42 mouse cellular contexts compared by ENCODE assay signal in the genomic region with DNA sequence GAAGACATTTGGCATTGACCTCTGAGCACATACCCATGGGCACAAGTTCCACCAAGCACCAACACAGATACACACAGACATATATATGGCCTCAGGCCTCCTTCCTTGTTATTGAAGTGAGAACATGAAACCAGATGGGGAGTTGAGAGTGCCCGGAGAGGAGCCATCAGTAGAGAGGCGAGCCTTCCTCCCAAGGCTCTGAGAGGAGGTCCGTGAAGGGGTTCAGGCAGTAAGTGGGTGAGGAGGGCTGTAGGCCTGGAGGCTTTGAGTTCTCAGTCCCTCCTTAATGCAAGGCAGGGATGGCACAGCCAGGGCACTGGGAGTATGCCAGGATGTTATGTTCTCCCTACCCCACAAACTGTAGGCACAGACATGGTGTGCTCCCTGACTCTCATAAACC. TPM values are rescaled to one million over a fixed set of nuclear protein-coding genes. Genes with fewer than 3 reads are reported as not detected.
"Had no signal": no experiment of that assay in that cellular context is flagged by ENCODE, and none has a peak within 500 bp of the region (broad histone marks: within the 10 kb centered on the region; RNA-seq: fewer than 3 reads in every experiment).

No protein-coding gene starts in this region.

RNA-seq across cellular contexts. Expression of gene Tex101, which starts 16.2 kb away (rescaled TPM):
- total RNA-seq: heart, postnatal 10 days; heart, postnatal 14 days; heart, postnatal 25 days; heart, postnatal 36 days; heart, postnatal 4 days; hematopoietic stem cell, adult 5-6 weeks; hindbrain, postnatal 0 days; layer of hippocampus, adult 18-20 months; layer of hippocampus, adult 2 months; layer of hippocampus, adult 8-10 months; layer of hippocampus, postnatal 10 days; layer of hippocampus, postnatal 14 days; layer of hippocampus, postnatal 25 days; layer of hippocampus, postnatal 36 days; left cerebral cortex, adult 18-20 months; left cerebral cortex, adult 2 months; left cerebral cortex, adult 8-10 months had no signal
- polyA plus RNA-seq: heart, embryonic 11.5 days; heart, embryonic 12.5 days; heart, embryonic 13.5 days; heart, embryonic 14.5 days; heart, embryonic 15.5 days; heart, embryonic 16.5 days; heart, postnatal 0 days; hindbrain, embryonic 10.5 days; hindbrain, embryonic 11.5 days; hindbrain, embryonic 12.5 days; hindbrain, embryonic 13.5 days; hindbrain, embryonic 14.5 days; hindbrain, embryonic 15.5 days; hindbrain, embryonic 16.5 days; hindbrain, postnatal 0 days; inflammation-experienced regulatory T-cells, adult 6 months; intestine, embryonic 14.5 days; intestine, postnatal 0 days; kidney, adult 2 months; kidney, embryonic 14.5 days; kidney, embryonic 15.5 days; kidney, postnatal 0 days; large intestine, adult 2 months had no signal

RNA-seq across cellular contexts. Expression of gene BC049730, which starts 16.3 kb away (rescaled TPM):
- total RNA-seq: heart, postnatal 10 days; heart, postnatal 14 days; heart, postnatal 25 days; heart, postnatal 36 days; heart, postnatal 4 days; hematopoietic stem cell, adult 5-6 weeks; hindbrain, postnatal 0 days; layer of hippocampus, adult 18-20 months; layer of hippocampus, adult 2 months; layer of hippocampus, adult 8-10 months; layer of hippocampus, postnatal 10 days; layer of hippocampus, postnatal 14 days; layer of hippocampus, postnatal 25 days; layer of hippocampus, postnatal 36 days; left cerebral cortex, adult 18-20 months; left cerebral cortex, adult 2 months; left cerebral cortex, adult 8-10 months had no signal
- polyA plus RNA-seq: heart, embryonic 11.5 days; heart, embryonic 12.5 days; heart, embryonic 13.5 days; heart, embryonic 14.5 days; heart, embryonic 15.5 days; heart, embryonic 16.5 days; heart, postnatal 0 days; hindbrain, embryonic 10.5 days; hindbrain, embryonic 11.5 days; hindbrain, embryonic 12.5 days; hindbrain, embryonic 13.5 days; hindbrain, embryonic 14.5 days; hindbrain, embryonic 15.5 days; hindbrain, embryonic 16.5 days; hindbrain, postnatal 0 days; inflammation-experienced regulatory T-cells, adult 6 months; intestine, embryonic 14.5 days; intestine, embryonic 15.5 days; intestine, embryonic 16.5 days; intestine, postnatal 0 days; kidney, adult 2 months; kidney, embryonic 14.5 days; kidney, embryonic 15.5 days; kidney, embryonic 16.5 days; kidney, postnatal 0 days; large intestine, adult 2 months had no signal

RNA-seq across cellular contexts. Expression of gene Gm4763, which starts 34.0 kb away (rescaled TPM):
- total RNA-seq: heart, postnatal 10 days; heart, postnatal 14 days; heart, postnatal 25 days; heart, postnatal 36 days; heart, postnatal 4 days; hematopoietic stem cell, adult 5-6 weeks; hindbrain, postnatal 0 days; layer of hippocampus, adult 18-20 months; layer of hippocampus, adult 2 months; layer of hippocampus, adult 8-10 months; layer of hippocampus, postnatal 10 days; layer of hippocampus, postnatal 14 days; layer of hippocampus, postnatal 25 days; layer of hippocampus, postnatal 36 days; left cerebral cortex, adult 18-20 months; left cerebral cortex, adult 2 months; left cerebral cortex, adult 8-10 months had no signal
- polyA plus RNA-seq: heart, embryonic 11.5 days; heart, embryonic 12.5 days; heart, embryonic 13.5 days; heart, embryonic 14.5 days; heart, embryonic 15.5 days; heart, embryonic 16.5 days; heart, postnatal 0 days; hindbrain, embryonic 10.5 days; hindbrain, embryonic 11.5 days; hindbrain, embryonic 12.5 days; hindbrain, embryonic 13.5 days; hindbrain, embryonic 14.5 days; hindbrain, embryonic 15.5 days; hindbrain, embryonic 16.5 days; hindbrain, postnatal 0 days; inflammation-experienced regulatory T-cells, adult 6 months; intestine, embryonic 14.5 days; intestine, embryonic 15.5 days; intestine, embryonic 16.5 days; intestine, postnatal 0 days; kidney, adult 2 months; kidney, embryonic 14.5 days; kidney, embryonic 15.5 days; kidney, embryonic 16.5 days; kidney, postnatal 0 days; large intestine, adult 2 months had no signal

RNA-seq across cellular contexts. Expression of gene Lypd3, which starts 56.3 kb away (rescaled TPM):
- total RNA-seq: heart, postnatal 10 days; heart, postnatal 14 days; heart, postnatal 25 days; heart, postnatal 36 days; heart, postnatal 4 days; hematopoietic stem cell, adult 5-6 weeks had no signal
- polyA plus RNA-seq: heart, embryonic 14.5 days; heart, postnatal 0 days; hindbrain, embryonic 13.5 days; inflammation-experienced regulatory T-cells, adult 6 months had no signal
